In genomic region chr11:35834022-35834760, GRCm38 (mm10) we compare ENCODE assay signal across 1 mouse cellular context.
TF ChIP-seq lines count a peak whose summit lies in the region.

Gene Rars, minus strand, starts transcription at chr11:35834506.

TF ChIP-seq in CH12.LX, 34 proteins besides CTCF, POLR2A, EP300 and RAD21 (continued from another document):
- peak; percentile 88; the same call in 1 of the 2 replicates for TF ChIP-seq MYC (IDR thresholded peaks at IDR 0.05; ENCODE audit: low read depth, low read length)
- TF ChIP-seq ZKSCAN1 (IDR thresholded peaks at IDR 0.05; ENCODE audit: borderline replicate concordance, low read depth, low read length) = no peak
- peak; percentile 82 for TF ChIP-seq MAX (IDR thresholded peaks at IDR 0.05; ENCODE audit: low read length)
- TF ChIP-seq JUN (IDR thresholded peaks at IDR 0.05; ENCODE audit: insufficient read depth, low read depth, low read length) = no peak
- TF ChIP-seq HCFC1 (IDR thresholded peaks at IDR 0.05; ENCODE audit: low read depth, low read length) = peak; percentile 92
- no peak; the same call in 1 of the 2 replicates for TF ChIP-seq ETS1 (conservative IDR thresholded peaks at IDR 0.05; ENCODE audit: low read depth, low read length)
- TF ChIP-seq GABPA (IDR thresholded peaks at IDR 0.05; ENCODE audit: insufficient replicate concordance, low read depth, low read length) = no peak; the same call in 1 of the 2 replicates
- peak; percentile 81 for TF ChIP-seq BHLHE40 (IDR thresholded peaks at IDR 0.05; ENCODE audit: low read depth, low read length)
- no peak for TF ChIP-seq USF2 (conservative IDR thresholded peaks at IDR 0.05; ENCODE audit: low read depth, low read length)
- peak; percentile 90 for TF ChIP-seq SIN3A (IDR thresholded peaks at IDR 0.05; ENCODE audit: low read length)
- TF ChIP-seq PAX5 (IDR thresholded peaks at IDR 0.05; ENCODE audit: low read length) = no peak
